Mouse (Mus musculus): ENCODE results near the gene Methig1. TPM values are rescaled to one million over a fixed set of nuclear protein-coding genes. Genes with fewer than 3 reads are reported as not detected.

Methig1 gene
- total and polyA plus RNA-seq, 3 experiments = not detected

GRCm38 (mm10) chr15:100388224-100388835, 35.4 kb downstream of the Methig1 start:
- peaks cover 0 to 11% of the 10 kb centered on the region in 2 experiments for H3K36me3 ChIP-seq (replicated peaks in 1 of 2; ENCODE audit: control insufficient read depth in 1 of 2, insufficient read depth in 1 of 2, low read length in 1 of 2)
- no peaks in the 10 kb centered on the region for H3K79me2 ChIP-seq (replicated peaks; ENCODE audit: control insufficient read depth, extremely low read depth, insufficient read depth, poor library complexity, severe bottlenecking)
- in situ Hi-C loops (cut with MboI; ENCODE audit: low pct_ligation_motif_present, low pct_unique_long_range_greater_than_20kb, low sequenced_read_pairs) (no loop called here), dilution Hi-C loops (cut with MboI; ENCODE audit: extremely low pct_ligation_motif_present, extremely low pct_unique_long_range_greater_than_20kb, low sequenced_read_pairs) (no loop called here)
- TF ChIP-seq USF2 (conservative IDR thresholded peaks at IDR 0.05; ENCODE audit: low read depth, low read length) (no peak), ETS1 (conservative IDR thresholded peaks at IDR 0.05; ENCODE audit: low read depth, low read length) (0 out of 2 replicates have a peak, but pooled peaks have one; percentile 25), EP300 (IDR thresholded peaks at IDR 0.05; ENCODE audit: low read length) (no peak), KAT2A (IDR thresholded peaks at IDR 0.05; ENCODE audit: insufficient replicate concordance, low read length) (no peak), BHLHE40 (IDR thresholded peaks at IDR 0.05; ENCODE audit: low read depth, low read length) (peak; percentile 74), RCOR1 (conservative IDR thresholded peaks at IDR 0.05; ENCODE audit: low read depth, low read length) (no peak), ZC3H11A (IDR thresholded peaks at IDR 0.05; ENCODE audit: low read depth, low read length) (no peak), MEF2A (IDR thresholded peaks at IDR 0.05; ENCODE audit: borderline replicate concordance, low read depth, low read length) (peak; percentile 78; the same call in 1 of the 2 replicates), JUND (conservative IDR thresholded peaks at IDR 0.05; ENCODE audit: low read depth, low read length) (no peak), NRF1 (IDR thresholded peaks at IDR 0.05; ENCODE audit: low read depth, low read length) (peak; percentile 67)
- H3K9ac ChIP-seq (ENCODE audit: insufficient read depth, low read depth) = no peak overlapping the region
- H3K4me3 ChIP-seq (replicated peaks in 1 of 3; ENCODE audit: low read depth in 2 of 3, low read length in 2 of 3, poor library complexity in 1 of 3) = no peak overlapping the region
- peak; percentile 63 for DNase-seq (ENCODE audit: extremely low read depth)
- no peaks in the 10 kb centered on the region for H3K27me3 ChIP-seq (replicated peaks)
- H3K27ac ChIP-seq (ENCODE audit: insufficient read depth, low read depth) = no peak overlapping the region
- H3K9me3 ChIP-seq (replicated peaks; ENCODE audit: low read length) = no peaks in the 10 kb centered on the region
- no peak overlapping the region for H3K4me2 ChIP-seq (ENCODE audit: insufficient read depth, low read depth, poor library complexity, severe bottlenecking)
- H3K4me1 ChIP-seq (ENCODE audit: control insufficient read depth in 1 of 2, insufficient read depth in 2 of 2) = peaks cover 16 to 28% of the 10 kb centered on the region in 2 experiments

GRCm38 (mm10) chr15:100388886-100389285, 35.9 kb downstream of the Methig1 start:
- no peaks in the 10 kb centered on the region for H3K27me3 ChIP-seq (replicated peaks)
- 0 out of 2 replicates have a peak, but pooled peaks have one; percentile 37 for TF ChIP-seq MAFK (IDR thresholded peaks at IDR 0.05; ENCODE audit: insufficient replicate concordance, low read length)
- no peak for TF ChIP-seq JUN (IDR thresholded peaks at IDR 0.05; ENCODE audit: insufficient read depth, low read depth, low read length)
- no peaks in the 10 kb centered on the region for H3K9me3 ChIP-seq (replicated peaks; ENCODE audit: low read length)
- no peak overlapping the region for H3K27ac ChIP-seq (ENCODE audit: insufficient read depth, low read depth)
- peaks cover 0 to 16% of the 10 kb centered on the region in 2 experiments for H3K36me3 ChIP-seq (replicated peaks in 1 of 2; ENCODE audit: control insufficient read depth in 1 of 2, insufficient read depth in 1 of 2, low read length in 1 of 2)
- peak; percentile 20 for DNase-seq (ENCODE audit: extremely low read depth)
- dilution Hi-C loops (cut with MboI; ENCODE audit: extremely low pct_ligation_motif_present, extremely low pct_unique_long_range_greater_than_20kb, low sequenced_read_pairs) = no loop called here
- no peaks in the 10 kb centered on the region for H3K79me2 ChIP-seq (replicated peaks; ENCODE audit: control insufficient read depth, extremely low read depth, insufficient read depth, poor library complexity, severe bottlenecking)
- no peak overlapping the region for H3K9ac ChIP-seq (ENCODE audit: insufficient read depth, low read depth)
- in situ Hi-C loops (cut with MboI; ENCODE audit: low pct_ligation_motif_present, low pct_unique_long_range_greater_than_20kb, low sequenced_read_pairs) = no loop called here
- H3K4me1 ChIP-seq (ENCODE audit: control insufficient read depth in 1 of 2, insufficient read depth in 2 of 2) = peaks cover 16 to 28% of the 10 kb centered on the region in 2 experiments
- H3K4me3 ChIP-seq (replicated peaks in 1 of 3; ENCODE audit: low read depth in 2 of 3, low read length in 2 of 3, poor library complexity in 1 of 3) = no peak overlapping the region
- H3K4me2 ChIP-seq (ENCODE audit: insufficient read depth, low read depth, poor library complexity, severe bottlenecking) = no peak overlapping the region

GRCm38 (mm10) chr15:100391066-100391465, 38.1 kb downstream of the Methig1 start:
- TF ChIP-seq SMC3 (IDR thresholded peaks at IDR 0.05; ENCODE audit: low read depth, low read length) = no peak
- no peak for TF ChIP-seq ETS1 (conservative IDR thresholded peaks at IDR 0.05; ENCODE audit: low read depth, low read length)
- no peak for TF ChIP-seq JUN (IDR thresholded peaks at IDR 0.05; ENCODE audit: insufficient read depth, low read depth, low read length)
- TF ChIP-seq USF1 (IDR thresholded peaks at IDR 0.05; ENCODE audit: low read depth, low read length) = no peak
- no peak for TF ChIP-seq MXI1 (IDR thresholded peaks at IDR 0.05; ENCODE audit: low read depth, low read length)
- TF ChIP-seq RAD21 (IDR thresholded peaks at IDR 0.05; ENCODE audit: low read depth, low read length) = no peak
- no peak for TF ChIP-seq MAZ (IDR thresholded peaks at IDR 0.05; ENCODE audit: low read depth, low read length)
- no peak for TF ChIP-seq ELF1 (IDR thresholded peaks at IDR 0.05; ENCODE audit: low read depth, low read length)
- TF ChIP-seq MYC (IDR thresholded peaks at IDR 0.05; ENCODE audit: low read depth, low read length) = no peak
- TF ChIP-seq E2F4 (IDR thresholded peaks at IDR 0.05; ENCODE audit: insufficient replicate concordance, low read depth, low read length) = no peak
- no peak for TF ChIP-seq SIN3A (IDR thresholded peaks at IDR 0.05; ENCODE audit: low read length)
- TF ChIP-seq RCOR1 (conservative IDR thresholded peaks at IDR 0.05; ENCODE audit: low read depth, low read length) = no peak
- no peak overlapping the region for H3K4me3 ChIP-seq (replicated peaks in 1 of 3; ENCODE audit: low read depth in 2 of 3, low read length in 2 of 3, poor library complexity in 1 of 3)
- H3K79me2 ChIP-seq (replicated peaks; ENCODE audit: control insufficient read depth, extremely low read depth, insufficient read depth, poor library complexity, severe bottlenecking) = no peaks in the 10 kb centered on the region
- H3K27ac ChIP-seq (ENCODE audit: insufficient read depth, low read depth) = no peak overlapping the region
- H3K36me3 ChIP-seq (replicated peaks in 1 of 2; ENCODE audit: control insufficient read depth in 1 of 2, insufficient read depth in 1 of 2, low read length in 1 of 2) = peaks cover 4 to 37% of the 10 kb centered on the region in 2 experiments
- dilution Hi-C loops (cut with MboI; ENCODE audit: extremely low pct_ligation_motif_present, extremely low pct_unique_long_range_greater_than_20kb, low sequenced_read_pairs) = no loop called here
- no peak overlapping the region for H3K4me2 ChIP-seq (ENCODE audit: insufficient read depth, low read depth, poor library complexity, severe bottlenecking)
- H3K4me1 ChIP-seq (ENCODE audit: control insufficient read depth in 1 of 2, insufficient read depth in 2 of 2) = peaks cover 16 to 28% of the 10 kb centered on the region in 2 experiments
- no peaks in the 10 kb centered on the region for H3K9me3 ChIP-seq (replicated peaks; ENCODE audit: low read length)
- in situ Hi-C loops (cut with MboI; ENCODE audit: low pct_ligation_motif_present, low pct_unique_long_range_greater_than_20kb, low sequenced_read_pairs) = no loop called here
- H3K9ac ChIP-seq (ENCODE audit: insufficient read depth, low read depth) = no peak overlapping the region
- no peak for DNase-seq (ENCODE audit: extremely low read depth)
- no peaks in the 10 kb centered on the region for H3K27me3 ChIP-seq (replicated peaks)

All from CH12.LX (cell line).